Mouse (Mus musculus) ovary, adult 18-20 months (tissue): Measurements from ENCODE around the gene Kcnh3.
A peak's percentile ranks its signal among the peaks of the same experiment; 100 is the strongest.
"Not testable (repeated sequence)": the region's sequence is repeated elsewhere in the genome, so short reads cannot be mapped to it uniquely, and the experiment has no call there.

ENCODE experiments used
- DNase-seq: peaks from one replicate; pipeline ENCODE4 v3.0.0; 2022; ENCODE audit warnings: low spot score, mixed read lengths

The Kcnh3 gene

GRCm38 (mm10) chr15:99240129-99240528 is 15.5 kb downstream of the Kcnh3 start:
- DNase-seq = no peak

- no peak for DNase-seq
Measured at GRCm38 (mm10) chr15:99241249-99241648, 16.6 kb downstream of the Kcnh3 start.

GRCm38 (mm10) chr15:99242045-99242444 is 17.4 kb downstream of the Kcnh3 start:
- no peak for DNase-seq

GRCm38 (mm10) chr15:99246736-99247135 is 22.1 kb downstream of the Kcnh3 start:
- not testable (repeated sequence) for DNase-seq

- DNase-seq = no peak
Measured at GRCm38 (mm10) chr15:99248972-99249371, 24.3 kb downstream of the Kcnh3 start.

- DNase-seq = no peak
Measured at GRCm38 (mm10) chr15:99249938-99250337, 25.3 kb downstream of the Kcnh3 start.

GRCm38 (mm10) chr15:99251111-99251510 is 26.4 kb downstream of the Kcnh3 start:
- DNase-seq = not testable (repeated sequence)

GRCm38 (mm10) chr15:99251626-99252380 is 27.1 kb downstream of the Kcnh3 start, which contains the start of gene Mcrs1:
Mcrs1 (minus strand) TSS chr15:99251961.
- peak; percentile 97 for DNase-seq

GRCm38 (mm10) chr15:99252381-99253174 is 27.9 kb downstream of the Kcnh3 start:
- DNase-seq = no peak

- not testable (repeated sequence) for DNase-seq
Measured at GRCm38 (mm10) chr15:99253175-99253479, 28.5 kb downstream of the Kcnh3 start.

GRCm38 (mm10) chr15:99253772-99254171 is 29.1 kb downstream of the Kcnh3 start:
- DNase-seq = no peak

GRCm38 (mm10) chr15:99254477-99255005 is 29.9 kb downstream of the Kcnh3 start:
- DNase-seq = no peak

- no peak for DNase-seq
Measured at GRCm38 (mm10) chr15:99255241-99255749, 30.6 kb downstream of the Kcnh3 start.

- no peak for DNase-seq
Measured at GRCm38 (mm10) chr15:99259167-99259729, 34.6 kb downstream of the Kcnh3 start.

GRCm38 (mm10) chr15:99259730-99260252 is 35.1 kb downstream of the Kcnh3 start:
- DNase-seq = peak; percentile 77

- DNase-seq = no peak
Measured at GRCm38 (mm10) chr15:99262702-99263101, 38.0 kb downstream of the Kcnh3 start.

- no peak for DNase-seq
Measured at GRCm38 (mm10) chr15:99264363-99264762, 39.7 kb downstream of the Kcnh3 start.

- peak; percentile 49 for DNase-seq
Measured at GRCm38 (mm10) chr15:99265679-99266078, 41.0 kb downstream of the Kcnh3 start.

GRCm38 (mm10) chr15:99276095-99276494 is 51.4 kb downstream of the Kcnh3 start:
- DNase-seq = no peak

- DNase-seq = no peak
Measured at GRCm38 (mm10) chr15:99278271-99278670, 53.6 kb downstream of the Kcnh3 start.

- no peak for DNase-seq
Measured at GRCm38 (mm10) chr15:99283456-99283855, 58.8 kb downstream of the Kcnh3 start.

GRCm38 (mm10) chr15:99284527-99285188 is 60.0 kb downstream of the Kcnh3 start:
- no peak for DNase-seq
